Mouse (Mus musculus) G1E (cell line): ENCODE results near the gene Impad1. TPM values are rescaled to one million over a fixed set of nuclear protein-coding genes. Genes with fewer than 3 reads are reported as not detected.

Experiments used
- ATAC-seq: 2 replicates; pipeline ENCODE4 v1.8.0; 2016; ENCODE audit warnings: mild to moderate bottlenecking; ENCODE audit not compliant: insufficient number of reproducible peaks, poor library complexity, low FRiP score, severe bottlenecking; ENCODE audit errors: extremely low read depth
- DNase-seq: peaks from one replicate; pipeline ENCODE4 v3.0.0; 2012; ENCODE audit warnings: low spot score
- H3K27me3 ChIP-seq: 2 replicates; pipeline ENCODE4 v1.6.1; 2012; ENCODE audit warnings: mild to moderate bottlenecking, low read length, inconsistent platforms; ENCODE audit not compliant: insufficient read depth
- H3K36me3 ChIP-seq: replicated peaks from 2 replicates; pipeline ENCODE3; 2012; ENCODE audit warnings: mild to moderate bottlenecking, inconsistent platforms
- H3K4me1 ChIP-seq: 2 replicates; pipeline ENCODE4 v1.6.1; 2012; ENCODE audit warnings: low read depth, low read length, inconsistent platforms, mixed read lengths; ENCODE audit not compliant: insufficient read depth
- H3K4me3 ChIP-seq: 2 replicates; pipeline ENCODE4 v1.5.1; 2012; ENCODE audit warnings: low read depth, mild to moderate bottlenecking, inconsistent platforms, low read length, moderate library complexity, mixed read lengths
- H3K9me3 ChIP-seq: replicated peaks from 2 replicates; pipeline ENCODE4 v1.6.1; 2012; ENCODE audit warnings: inconsistent platforms
- CTCF ChIP-seq: IDR thresholded peaks from 2 replicates; pipeline ENCODE4 v1.5.1; 2012; ENCODE audit warnings: low read depth, low read length, inconsistent platforms, mixed read lengths
- GATA1 ChIP-seq: IDR thresholded peaks from 2 replicates; pipeline ENCODE4 v1.6.1; 2012; ENCODE audit warnings: borderline replicate concordance, low read length, inconsistent platforms, mixed read lengths
- GATA2 ChIP-seq: IDR thresholded peaks from 2 replicates; pipeline ENCODE4 v1.6.1; 2012; ENCODE audit warnings: low read depth, low read length, inconsistent platforms, borderline replicate concordance
- POLR2AphosphoS5 ChIP-seq: IDR thresholded peaks from 2 replicates; pipeline ENCODE4 v1.6.1; 2012; ENCODE audit warnings: low read depth, low read length, inconsistent platforms; ENCODE audit not compliant: insufficient replicate concordance
- TAL1 ChIP-seq: conservative IDR thresholded peaks from 2 replicates; pipeline ENCODE4 v1.6.1; 2012; ENCODE audit warnings: low read depth, low read length, inconsistent platforms, mixed read lengths
- polyA plus RNA-seq: library from polyadenylated mRNA; stranded (reverse); fragments of >175 nt; gene quantifications from 2 replicates; pipeline ENCODE4 v1.2.3, GENCODE M21; 2012
- total RNA-seq, 2 experiments: library from RNA; stranded (forward) in 1 of 2; stranded (reverse) in 1 of 2; fragments of 200-1000 nt in 1 of 2; fragments of >200 nt in 1 of 2; fragmentation: Nextera tagmentation in 1 of 2; gene quantifications; 2 replicates each; pipeline ENCODE4 v1.2.3; 2014 to 2017

The Impad1 gene
- total and polyA plus RNA-seq, 3 experiments, result 4.2 to 44.7 (median 36.3) TPM

- H3K4me3 ChIP-seq, result no peak overlapping the region; the same call in 1 of the 2 replicates
These were observed 2.0 kb downstream of the Impad1 start for GRCm38 (mm10) chr4:4791180-4791579.

GRCm38 (mm10) chr4:4785169-4785568, 8.0 kb downstream of the Impad1 start:
- H3K9me3 ChIP-seq, result peaks cover 8% of the 10 kb centered on the region
- no peak overlapping the region for H3K4me3 ChIP-seq
- no peak for ATAC-seq
- TF ChIP-seq CTCF, result no peak
- no peaks in the 10 kb centered on the region for H3K27me3 ChIP-seq
- peaks cover 4% of the 10 kb centered on the region for H3K4me1 ChIP-seq
- DNase-seq, result no peak
- H3K36me3 ChIP-seq, result peaks cover 51% of the 10 kb centered on the region

More at GRCm38 (mm10) chr4:4791180-4791579, 2.0 kb downstream of the Impad1 start:
- H3K27me3 ChIP-seq, result 0 out of 2 replicates have a peak, but pooled peaks cover 2% of the 10 kb centered on the region
- no peak for DNase-seq
- H3K36me3 ChIP-seq, result peaks cover 21% of the 10 kb centered on the region
- no peaks in the 10 kb centered on the region for H3K9me3 ChIP-seq
- no peak for ATAC-seq
- TF ChIP-seq GATA2, result no peak
- TF ChIP-seq CTCF, result no peak
- no peak for TF ChIP-seq POLR2AphosphoS5
- no peak for TF ChIP-seq TAL1
- no peak for TF ChIP-seq GATA1
- H3K4me1 ChIP-seq, result peaks cover 23% of the 10 kb centered on the region

GRCm38 (mm10) chr4:4784305-4784704, 8.8 kb downstream of the Impad1 start:
- Histone ChIP-seq H3K27me3 (no peaks in the 10 kb centered on the region), H3K9me3 (peaks cover 8% of the 10 kb centered on the region), H3K36me3 (peaks cover 49% of the 10 kb centered on the region), H3K4me1 (no peaks in the 10 kb centered on the region), H3K4me3 (no peak overlapping the region)
- TF ChIP-seq TAL1, result no peak
- no peak for DNase-seq
- ATAC-seq, result no peak

GRCm38 (mm10) chr4:4783686-4783957, 9.5 kb downstream of the Impad1 start:
- Histone ChIP-seq H3K36me3 (peaks cover 47% of the 10 kb centered on the region), H3K4me1 (no peaks in the 10 kb centered on the region), H3K9me3 (peaks cover 8% of the 10 kb centered on the region), H3K4me3 (no peak overlapping the region), H3K27me3 (no peaks in the 10 kb centered on the region)
- DNase-seq (no peak), ATAC-seq (no peak)
- TF ChIP-seq GATA2, result no peak
- TF ChIP-seq GATA1, result no peak
- no peak for TF ChIP-seq CTCF
- no peak for TF ChIP-seq POLR2AphosphoS5
- TF ChIP-seq TAL1, result no peak

GRCm38 (mm10) chr4:4782882-4783685, 10.1 kb downstream of the Impad1 start:
- H3K36me3 ChIP-seq, result peaks cover 45% of the 10 kb centered on the region
- no peaks in the 10 kb centered on the region for H3K4me1 ChIP-seq
- peaks cover 8% of the 10 kb centered on the region for H3K9me3 ChIP-seq
- DNase-seq, result no peak
- H3K27me3 ChIP-seq, result no peaks in the 10 kb centered on the region
- no peak for ATAC-seq
- no peak for TF ChIP-seq POLR2AphosphoS5
- no peak for TF ChIP-seq TAL1
- no peak for TF ChIP-seq GATA2
- no peak for TF ChIP-seq GATA1
- no peak for TF ChIP-seq CTCF
- no peak overlapping the region for H3K4me3 ChIP-seq

- DNase-seq, result no peak
- Histone ChIP-seq H3K9me3 (peaks cover 8% of the 10 kb centered on the region), H3K4me3 (no peak overlapping the region), H3K36me3 (peaks cover 61% of the 10 kb centered on the region), H3K4me1 (no peaks in the 10 kb centered on the region), H3K27me3 (no peaks in the 10 kb centered on the region)
- TF ChIP-seq GATA1 (no peak), POLR2AphosphoS5 (no peak), GATA2 (no peak), CTCF (no peak), TAL1 (no peak)
- ATAC-seq, result no peak
These were observed 13.8 kb downstream of the Impad1 start for GRCm38 (mm10) chr4:4779265-4779770.
